Mouse (Mus musculus) ovary, postnatal 14 days (tissue): ENCODE measurements around the gene Wbp4.
"Not testable (repeated sequence)": the region's sequence is repeated elsewhere in the genome, so short reads cannot be mapped to it uniquely, and the experiment has no call there.

Experiments
- DNase-seq: peaks from one replicate; pipeline ENCODE4 v3.0.0; 2022; ENCODE audit warnings: low spot score

The Wbp4 gene

GRCm38 (mm10) chr14:79481339-79482151, at the start of gene Wbp4:
Gene Wbp4 (minus strand): TSS chr14:79481520.
- peak; percentile 93 for DNase-seq

DNA sequence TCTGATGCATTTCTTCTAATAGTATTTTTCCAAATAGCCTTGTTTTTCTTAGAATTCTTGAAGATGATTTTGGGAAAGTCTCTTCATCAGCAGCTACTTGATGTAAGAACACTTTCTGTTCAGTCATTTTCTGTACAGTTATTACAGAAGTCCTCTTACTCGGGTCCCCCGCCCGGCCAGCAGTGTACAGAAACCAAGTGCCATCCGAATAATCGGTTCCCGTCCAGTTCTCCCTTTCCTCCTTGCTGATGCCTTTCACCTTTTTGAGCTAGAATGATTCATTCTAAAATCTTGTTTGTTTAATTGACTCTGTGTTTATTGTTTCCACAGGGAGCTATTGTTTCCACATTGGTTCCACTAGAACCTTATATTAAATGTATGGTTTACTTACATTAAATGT, 49.4 kb upstream of the Wbp4 start:
- DNase-seq: no peak

DNA sequence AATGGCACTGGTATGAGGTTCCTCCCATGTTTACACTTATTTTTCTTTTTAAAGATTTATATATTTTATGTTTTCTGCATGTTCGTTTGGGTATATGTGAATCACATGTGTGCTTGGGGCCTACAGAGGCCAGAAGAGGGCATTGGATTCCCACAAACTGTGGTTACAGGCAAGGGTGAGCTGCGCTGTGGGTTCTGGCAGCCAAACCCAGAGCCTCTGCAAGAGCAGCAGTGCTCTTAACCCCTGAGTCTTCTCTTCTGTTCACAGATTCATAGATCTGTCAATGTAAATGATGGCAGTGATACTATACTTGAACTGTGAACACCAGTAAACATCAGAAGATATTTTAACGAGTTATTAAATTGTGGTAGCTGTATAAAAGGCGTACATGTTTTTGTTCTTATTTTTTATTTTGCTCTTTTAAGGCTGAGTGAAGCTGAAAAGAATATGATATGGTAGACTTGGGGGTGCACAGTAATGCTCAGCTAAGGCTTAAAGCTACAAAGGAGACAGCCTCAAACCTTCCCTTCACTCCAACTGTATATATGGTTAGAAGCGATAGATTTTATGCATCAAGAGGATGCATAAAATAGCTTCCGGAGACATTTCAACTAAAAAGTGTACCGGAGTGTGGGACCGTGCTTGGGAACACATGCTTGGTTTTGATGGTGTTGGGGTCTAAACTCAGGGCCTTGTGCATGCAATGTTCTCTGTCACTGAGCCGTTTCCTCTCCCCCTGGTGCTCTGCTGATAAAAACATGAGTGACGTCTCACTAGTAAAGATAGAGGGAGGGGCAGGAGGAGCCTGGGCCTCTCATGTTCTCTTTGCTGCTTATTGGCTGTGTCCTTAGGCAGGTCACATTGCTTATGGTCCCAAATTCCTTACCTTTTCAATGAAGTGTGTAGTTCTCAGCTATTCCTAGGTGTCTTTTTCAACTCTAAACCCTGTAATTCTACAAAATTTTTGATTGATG, 48.5 kb upstream of the Wbp4 start:
- no peak for DNase-seq

- DNase-seq: no peak
Observed at GRCm38 (mm10) chr14:79527704-79528103, 46.4 kb upstream of the Wbp4 start.

- DNase-seq: not testable (repeated sequence)
Observed at GRCm38 (mm10) chr14:79526106-79526505, 44.8 kb upstream of the Wbp4 start.

DNA sequence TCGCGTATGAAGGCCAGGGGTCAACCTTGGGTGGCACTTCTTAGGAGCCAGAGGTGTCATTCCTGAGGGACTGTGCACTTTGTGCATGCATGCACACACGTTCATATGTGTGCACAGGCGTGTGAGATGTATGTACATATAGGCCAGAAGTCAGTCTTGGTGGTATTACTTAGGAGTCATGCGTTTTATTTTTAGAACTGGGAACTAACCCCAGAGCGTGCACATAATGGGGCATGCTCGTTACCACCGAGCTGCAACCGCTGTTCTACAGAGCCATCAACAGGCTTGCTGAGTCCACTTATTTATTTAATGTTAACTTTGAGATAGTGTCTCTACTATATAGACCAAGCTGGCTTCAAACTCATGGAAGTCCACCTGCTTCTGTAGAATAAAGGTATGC, 41.1 kb upstream of the Wbp4 start:
- no peak for DNase-seq

GRCm38 (mm10) chr14:79521471-79522117, 40.3 kb upstream of the Wbp4 start:
- DNase-seq: no peak

DNA sequence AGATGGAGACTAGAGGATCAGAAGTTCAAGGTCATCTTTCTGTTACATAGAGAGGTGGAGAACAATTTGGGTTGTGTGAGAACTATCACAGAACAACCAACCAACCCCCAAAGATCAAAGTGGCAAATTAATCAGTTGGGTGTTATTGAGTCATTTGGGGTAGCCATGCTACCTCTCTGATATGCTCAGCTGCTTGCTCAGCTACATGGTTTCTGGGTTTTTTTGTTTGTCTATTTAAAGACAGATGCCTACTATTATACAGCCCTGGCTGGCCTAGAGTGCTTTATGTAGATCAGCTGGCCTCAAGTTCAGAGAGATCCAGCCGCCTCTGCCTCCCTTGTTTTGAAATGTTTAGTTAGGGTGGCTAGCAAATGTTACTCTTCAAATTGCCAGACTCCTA, 39.7 kb upstream of the Wbp4 start:
- DNase-seq: no peak

- no peak for DNase-seq
Observed at GRCm38 (mm10) chr14:79520612-79521011, 39.3 kb upstream of the Wbp4 start.

- DNase-seq: no peak
Observed at GRCm38 (mm10) chr14:79519663-79519975, 38.3 kb upstream of the Wbp4 start.

GRCm38 (mm10) chr14:79518761-79519662, 37.7 kb upstream of the Wbp4 start:
- DNase-seq: no peak

DNA sequence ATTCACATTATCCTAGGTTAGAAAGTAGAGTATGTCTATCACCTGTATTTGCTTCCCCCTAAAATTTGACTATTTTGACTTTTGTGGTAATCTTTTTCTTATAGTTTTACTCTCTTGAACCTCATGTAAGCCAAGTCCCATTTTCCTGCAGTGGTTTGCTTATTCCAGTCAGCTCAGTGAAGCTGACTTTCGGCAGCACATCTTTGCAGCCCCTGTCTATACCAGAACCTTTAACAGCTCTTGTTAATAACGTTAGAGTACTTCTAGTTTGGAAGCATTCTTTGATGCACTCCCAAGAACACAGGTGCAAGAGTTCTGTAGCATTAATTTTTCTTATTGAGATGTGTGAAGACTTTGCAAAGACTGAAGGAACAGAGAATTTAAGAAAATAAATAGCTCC, 36.8 kb upstream of the Wbp4 start:
- no peak for DNase-seq

GRCm38 (mm10) chr14:79517185-79517740, 35.9 kb upstream of the Wbp4 start:
- no peak for DNase-seq

GRCm38 (mm10) chr14:79516751-79517150, 35.4 kb upstream of the Wbp4 start:
- no peak for DNase-seq

- DNase-seq: no peak
Observed at GRCm38 (mm10) chr14:79516243-79516610, 34.9 kb upstream of the Wbp4 start.

GRCm38 (mm10) chr14:79515511-79516242, 34.4 kb upstream of the Wbp4 start:
- no peak for DNase-seq

DNA sequence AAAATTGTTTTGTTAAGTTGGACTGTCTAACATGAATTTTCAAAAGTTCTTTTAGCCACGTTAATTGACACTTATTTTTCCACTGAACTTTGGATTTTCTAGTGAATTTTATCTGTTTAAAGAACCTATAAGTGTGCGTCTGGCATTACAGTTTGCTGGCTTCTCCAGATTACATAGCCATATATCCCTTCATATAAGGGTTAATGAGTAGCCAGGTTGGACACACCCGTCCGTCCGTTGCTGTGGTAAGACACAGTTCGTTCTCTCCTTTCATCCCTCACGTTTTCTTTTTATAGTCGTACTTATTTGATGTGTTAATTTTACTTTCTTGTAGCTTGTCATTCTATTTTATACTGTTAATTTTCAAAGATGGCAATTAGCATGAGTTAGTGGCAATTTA, 33.8 kb upstream of the Wbp4 start:
- DNase-seq: no peak

GRCm38 (mm10) chr14:79513951-79514350, 32.6 kb upstream of the Wbp4 start:
- no peak for DNase-seq

GRCm38 (mm10) chr14:79511521-79511920, 30.2 kb upstream of the Wbp4 start:
- DNase-seq: no peak

- DNase-seq: no peak
Observed at GRCm38 (mm10) chr14:79508662-79509305, 27.5 kb upstream of the Wbp4 start.
